Mouse (Mus musculus) layer of hippocampus, postnatal 25 days (tissue): Measurements from ENCODE around the gene Mutyh. TPM values are rescaled to one million over a fixed set of nuclear protein-coding genes. Genes with fewer than 3 reads are reported as not detected.
"Not testable (repeated sequence)": the region's sequence is repeated elsewhere in the genome, so short reads cannot be mapped to it uniquely, and the experiment has no call there.

ENCODE experiments used
- DNase-seq, 2 experiments: peaks; one replicate each; pipeline ENCODE4 v3.0.0; 2022; ENCODE audit warnings: mixed read lengths in 2 of 2, low spot score in 1 of 2; ENCODE audit errors: extremely low spot score in 1 of 2
- total RNA-seq, 2 experiments: library from RNA; stranded (reverse); gene quantifications; 2 replicates each; pipeline ENCODE4 v1.2.3; 2021

Mutyh gene
- total RNA-seq, 2 experiments from 2014 or later, result 3.1 to 5.4 TPM

DNA sequence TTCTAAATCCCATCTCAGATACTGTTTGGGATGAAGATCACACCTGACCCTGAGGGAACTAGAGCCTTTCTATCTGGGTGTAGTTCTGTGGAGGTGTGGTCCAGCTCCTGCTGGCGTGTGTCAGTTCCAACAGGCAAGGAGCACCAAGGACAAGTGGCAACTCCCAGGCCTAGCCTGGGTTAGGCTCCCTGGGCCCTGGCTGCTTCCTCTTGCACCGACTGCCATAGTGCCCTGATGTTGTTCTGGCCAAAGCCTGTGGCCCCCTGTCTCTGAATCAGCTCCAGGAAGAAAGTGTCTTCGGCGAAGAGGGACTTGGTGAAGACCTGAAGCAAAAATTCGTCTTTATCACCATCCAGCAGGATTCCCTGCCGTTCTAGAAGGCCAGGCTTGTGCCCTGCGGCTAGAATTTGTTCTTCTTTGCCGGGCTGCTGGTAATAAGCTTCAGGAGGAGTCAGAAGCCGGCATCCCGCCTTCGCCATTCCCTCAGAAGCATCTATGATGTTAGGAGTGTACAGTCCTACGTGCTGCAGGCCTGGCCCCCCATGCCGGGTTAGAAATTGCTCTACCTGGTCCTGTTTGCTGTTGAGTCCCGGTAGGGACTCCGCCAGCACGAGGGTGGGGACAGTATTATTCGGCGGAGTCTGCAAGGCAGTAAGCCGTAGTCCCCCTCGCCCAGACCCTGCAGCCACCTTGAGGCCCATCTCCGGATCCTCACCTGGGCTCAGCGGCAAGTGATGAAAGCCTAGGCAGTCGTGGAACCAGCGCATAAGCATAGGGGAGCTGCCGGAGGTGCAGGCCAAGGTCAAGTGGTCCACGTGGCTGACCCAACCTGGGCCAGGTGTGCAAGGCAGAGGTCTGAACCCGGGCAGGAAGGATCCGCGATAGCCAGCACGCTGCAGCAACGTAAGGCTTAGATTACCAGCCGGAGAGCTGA, 12.7 kb downstream of the Mutyh start:
- no peak for DNase-seq

DNA sequence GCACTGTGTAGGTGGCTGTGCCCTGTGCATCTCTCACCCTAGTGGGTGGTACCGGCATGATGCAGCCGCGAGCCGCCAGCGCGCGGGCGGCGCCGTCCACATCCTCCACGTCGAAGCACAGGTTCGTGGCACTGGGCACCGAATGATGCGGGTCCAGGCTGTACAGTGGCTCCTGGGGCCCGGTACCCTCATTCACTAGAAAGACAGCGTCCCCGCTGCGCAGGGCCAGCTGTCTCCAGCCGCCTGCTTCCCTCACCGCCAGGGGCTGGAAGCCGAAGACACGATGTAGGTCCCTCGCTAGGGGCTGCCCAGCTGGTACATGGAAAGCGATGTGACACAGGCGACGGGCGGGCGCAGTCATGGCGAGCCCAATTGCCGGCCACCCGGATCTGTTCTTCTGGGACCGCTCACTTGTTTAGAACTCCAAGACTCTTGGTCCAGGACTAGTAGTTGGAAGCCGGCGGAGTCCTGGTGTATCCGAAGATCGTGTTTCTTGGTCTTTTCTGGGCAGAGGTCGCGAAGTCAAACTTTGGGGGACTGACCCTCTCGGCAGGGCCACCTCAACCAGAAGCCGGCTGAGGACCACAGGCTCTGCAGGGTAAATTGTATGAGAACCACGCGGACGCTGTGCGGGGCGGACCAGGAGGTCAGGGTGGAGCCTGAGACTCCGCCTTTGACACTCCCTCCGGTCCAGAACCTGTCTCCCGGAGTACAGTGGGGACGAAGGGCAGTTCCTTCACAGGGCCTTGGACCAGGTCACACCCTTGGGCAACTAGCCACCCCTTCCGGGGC, 13.6 kb downstream of the Mutyh start:
- peak in 1 of 2 experiments; percentile 48 for DNase-seq

DNA sequence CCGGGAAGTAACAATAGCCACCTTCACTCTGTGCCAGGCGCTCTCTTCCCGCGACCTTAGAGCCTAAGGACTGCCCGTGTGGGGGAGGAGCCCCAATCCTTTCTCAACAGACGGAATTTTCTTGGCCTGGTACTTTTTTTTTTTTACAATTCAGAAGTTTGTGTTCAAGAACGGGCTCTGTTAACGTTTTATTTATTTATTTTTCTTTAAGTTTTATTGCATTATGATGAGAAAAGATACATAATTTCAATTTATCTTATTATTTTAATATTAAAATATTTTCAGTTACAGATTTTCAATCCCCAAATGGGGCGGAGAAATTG, 14.1 kb downstream of the Mutyh start, which contains the start of gene Hpdl:
Gene Hpdl (minus strand): TSS at position 14 of the 323 bp plus-strand sequence.
- no peak for DNase-seq

DNA sequence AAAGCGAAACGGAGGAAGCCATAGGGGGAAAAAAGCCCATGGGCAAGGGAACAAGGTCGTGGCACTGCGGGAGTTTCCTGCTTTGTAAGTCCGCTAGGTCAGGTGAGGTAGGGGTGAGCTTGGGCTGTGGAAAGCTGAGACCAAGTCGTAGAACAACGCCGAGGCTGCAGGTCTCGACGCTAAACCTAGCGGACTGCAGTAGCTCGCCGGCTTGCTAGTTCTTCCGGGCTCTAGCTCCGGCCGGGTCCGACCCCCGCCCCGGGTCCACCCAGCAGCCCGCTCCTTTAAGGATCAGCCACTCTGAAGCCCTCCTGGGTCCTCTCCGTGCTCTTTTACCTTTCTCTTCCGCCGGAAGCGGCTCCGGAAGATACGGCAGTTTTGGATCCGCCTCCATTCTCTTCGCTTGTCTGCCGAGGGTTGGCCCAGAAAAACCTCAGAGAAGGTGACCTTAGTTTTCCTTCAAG, 17.1 kb downstream of the Mutyh start:
- DNase-seq, result peak; percentile 50 to 59

DNA sequence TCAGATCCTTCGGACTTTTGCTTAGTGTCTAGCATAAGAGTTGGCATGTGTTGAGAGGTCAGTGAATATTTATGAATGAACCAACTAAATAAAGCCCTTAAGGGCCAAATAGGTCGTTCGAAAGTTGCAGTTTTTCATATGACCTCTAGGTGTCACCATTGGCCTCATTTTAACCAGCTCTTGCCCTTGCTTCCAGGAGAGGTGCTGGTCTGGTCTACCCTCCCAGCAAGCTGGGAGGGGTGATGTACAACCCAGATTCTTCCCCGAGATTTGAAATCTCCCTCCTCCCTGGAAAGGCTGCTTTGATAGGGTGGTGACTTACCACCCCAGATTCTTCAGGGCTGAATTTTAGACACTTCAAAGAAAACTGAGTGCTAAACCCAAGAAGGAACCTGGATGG, 20.3 kb downstream of the Mutyh start:
- no peak for DNase-seq

DNA sequence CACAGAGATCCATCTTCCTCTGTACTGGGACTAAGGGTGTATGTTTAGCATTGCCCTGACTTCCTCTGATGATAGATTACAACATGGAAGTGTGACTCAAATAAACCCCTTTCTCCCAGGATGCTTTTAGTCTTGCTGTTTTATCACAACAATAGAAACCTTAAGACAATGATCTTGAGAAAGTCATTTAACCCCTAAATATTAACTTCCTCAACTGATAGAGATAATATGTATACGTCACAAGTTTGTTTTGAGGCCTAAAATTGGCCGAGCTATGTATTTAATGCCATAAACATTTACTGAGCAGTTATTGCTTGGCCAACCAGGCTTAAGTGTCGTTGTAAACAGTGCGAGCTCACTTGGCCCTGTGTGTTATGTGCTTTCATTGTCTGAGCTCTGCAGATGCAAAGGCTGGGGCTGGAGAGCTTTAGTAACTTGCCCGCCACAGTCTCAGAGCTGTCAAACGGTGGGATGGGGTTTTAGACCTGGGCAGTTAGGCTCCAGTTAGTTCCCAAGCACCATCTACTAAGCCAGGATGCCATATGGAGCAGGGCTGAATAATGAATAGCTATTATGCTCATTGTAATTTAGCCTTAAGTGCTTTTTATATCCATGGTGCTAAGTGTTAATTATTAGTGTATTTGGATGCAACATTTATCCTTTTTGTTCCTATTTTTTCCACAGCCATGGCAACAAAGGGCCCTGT, 22.0 kb downstream of the Mutyh start:
- DNase-seq, result no peak

DNA sequence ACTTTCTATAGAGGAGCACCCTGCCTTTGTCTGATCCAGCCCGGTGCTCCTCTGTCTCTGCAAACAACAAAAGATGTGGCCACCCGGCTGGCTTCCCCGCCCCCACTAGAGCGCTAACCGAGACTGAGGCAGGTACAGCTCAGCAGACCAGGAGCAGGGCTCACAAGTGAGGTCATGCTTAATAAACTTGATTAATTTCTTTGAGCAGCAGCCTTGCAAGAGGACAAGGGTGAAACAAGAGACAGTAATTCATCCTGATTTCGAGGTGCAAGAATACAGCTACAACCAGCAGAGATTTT, 22.5 kb downstream of the Mutyh start:
- DNase-seq, result no peak

DNA sequence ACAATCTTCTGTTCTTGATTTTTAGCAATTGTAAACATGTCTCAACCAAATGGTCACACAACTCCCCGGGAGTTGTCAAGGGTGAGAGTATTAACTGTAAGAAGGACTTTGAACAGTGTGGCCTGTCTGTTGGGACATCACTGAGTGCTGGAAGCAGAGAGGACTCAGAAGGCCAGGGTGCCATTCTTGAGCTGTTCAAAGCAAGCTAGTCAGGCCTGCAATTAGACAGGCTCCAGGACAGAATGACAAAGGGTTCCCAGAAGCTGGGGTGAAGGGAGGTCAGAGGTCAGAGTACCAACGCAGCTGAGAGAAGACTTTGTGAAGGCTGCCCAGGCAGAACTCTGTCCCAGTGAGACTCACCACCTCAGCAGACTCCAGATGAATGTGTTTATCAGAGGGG, 31.5 kb downstream of the Mutyh start:
- no peak for DNase-seq

DNA sequence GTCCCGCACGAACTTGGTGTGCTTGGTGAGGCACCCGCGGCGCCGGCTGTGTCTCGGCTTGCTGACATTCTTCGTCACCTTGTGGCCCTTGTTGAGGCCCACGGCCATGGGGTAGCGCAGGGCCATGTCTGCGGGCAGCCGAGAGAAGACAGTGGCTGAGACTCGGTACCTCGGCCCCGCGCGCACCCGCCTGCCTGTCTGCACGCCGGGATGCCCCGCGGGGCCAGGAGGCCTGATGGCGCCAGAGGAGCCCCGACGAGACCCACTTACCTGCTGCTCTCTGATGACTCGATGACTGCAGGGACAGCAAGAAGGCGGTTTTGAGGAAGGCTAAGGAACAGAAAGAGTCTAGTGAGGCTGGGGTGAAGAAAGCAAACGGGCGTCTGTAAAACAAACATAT, 32.6 kb downstream of the Mutyh start:
- not testable (repeated sequence) for DNase-seq

DNA sequence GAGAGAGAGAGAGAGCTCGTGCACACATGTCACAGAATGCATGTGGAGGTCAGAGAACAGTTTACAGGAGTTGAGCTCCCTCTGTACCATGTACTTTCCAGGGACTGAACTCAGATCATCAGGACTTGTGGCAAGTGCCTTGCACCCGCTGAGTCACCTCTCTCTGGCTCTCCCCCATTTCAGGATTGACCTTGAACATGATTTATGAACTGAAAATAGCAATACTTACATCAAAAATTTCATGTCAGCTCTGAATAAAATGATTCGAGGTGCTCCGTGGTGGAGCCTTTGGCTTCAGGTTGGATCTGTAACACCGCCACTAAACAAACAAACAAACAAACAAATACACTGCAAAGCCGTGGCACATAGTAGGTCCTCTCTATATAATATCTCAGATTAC, 33.3 kb downstream of the Mutyh start:
- DNase-seq, result no peak

DNA sequence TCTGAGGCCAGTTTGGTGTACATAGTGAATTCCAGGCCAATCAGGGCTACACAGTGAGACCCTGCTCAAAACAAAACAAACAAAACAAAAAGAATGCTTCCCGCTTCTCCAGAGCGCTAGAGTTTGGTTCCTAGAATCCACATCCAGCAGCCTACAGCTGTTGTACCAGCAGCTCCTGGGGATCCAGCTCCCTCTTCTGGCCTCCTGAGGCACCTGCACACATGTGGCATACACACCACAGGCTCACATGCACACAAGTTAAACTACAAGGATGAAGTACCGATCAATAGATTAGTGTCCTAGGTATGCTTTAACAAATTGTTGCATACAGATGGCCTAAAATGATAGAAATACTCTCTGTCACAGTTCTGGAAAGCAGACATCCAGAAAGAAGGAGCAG, 36.8 kb downstream of the Mutyh start:
- DNase-seq, result no peak

DNA sequence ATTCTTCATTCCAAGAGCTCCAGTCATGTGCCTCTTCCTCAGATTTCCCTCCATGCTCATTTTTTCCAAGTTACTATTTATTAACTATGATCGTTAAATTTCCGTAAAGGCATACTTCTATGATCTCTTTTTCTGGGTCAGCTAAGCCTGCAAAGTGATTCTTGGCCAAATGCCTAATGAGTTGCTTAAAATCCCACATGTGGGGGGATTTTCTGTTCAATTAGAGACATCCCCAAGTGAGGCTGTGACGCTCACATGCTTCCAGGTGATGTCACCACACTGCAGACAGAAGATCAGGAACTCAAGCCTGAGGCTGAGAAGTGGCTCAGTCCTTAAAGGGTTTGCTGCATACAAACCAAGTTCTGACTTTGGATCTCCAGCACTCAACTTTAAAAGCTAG, 42.4 kb downstream of the Mutyh start:
- no peak for DNase-seq

DNA sequence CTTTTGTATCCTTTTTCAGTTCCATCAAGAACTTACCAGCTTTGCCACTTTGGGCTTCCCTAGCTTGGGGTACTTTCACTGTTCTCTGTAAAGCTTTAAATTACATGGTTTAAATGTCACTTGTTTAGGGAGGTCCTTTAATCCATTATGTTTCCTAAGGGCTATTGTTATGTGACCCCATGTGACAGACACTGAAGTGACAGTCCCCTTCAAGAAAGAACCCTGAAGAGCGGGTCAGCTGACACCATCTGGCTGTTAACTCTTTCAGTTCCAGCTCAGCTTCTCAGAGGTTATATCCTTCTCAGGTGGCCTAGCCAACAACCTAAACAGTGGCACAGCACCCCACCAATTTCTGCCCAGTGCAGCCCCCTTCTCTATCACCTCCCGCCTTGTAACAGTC, 46.8 kb downstream of the Mutyh start:
- DNase-seq, result no peak

DNA sequence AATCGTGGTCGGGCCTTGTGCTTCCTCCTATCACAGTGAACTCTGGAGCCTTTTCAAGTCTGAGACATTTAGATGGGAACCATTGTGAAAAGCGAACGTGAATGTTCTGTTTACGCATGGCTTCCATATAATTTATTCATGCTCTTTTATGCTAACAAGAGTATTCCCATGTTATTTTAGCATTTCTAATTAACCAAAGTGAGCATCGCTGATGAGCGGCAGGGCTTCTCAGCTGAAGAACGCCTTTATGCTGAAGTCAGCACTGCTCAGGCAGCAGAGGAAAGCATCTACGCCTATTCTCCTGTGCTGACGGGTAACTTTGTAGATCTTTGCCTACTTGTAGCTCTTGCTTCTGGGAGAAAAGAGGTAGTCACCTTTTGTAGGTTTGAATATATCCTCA, 49.7 kb downstream of the Mutyh start:
- no peak for DNase-seq

DNA sequence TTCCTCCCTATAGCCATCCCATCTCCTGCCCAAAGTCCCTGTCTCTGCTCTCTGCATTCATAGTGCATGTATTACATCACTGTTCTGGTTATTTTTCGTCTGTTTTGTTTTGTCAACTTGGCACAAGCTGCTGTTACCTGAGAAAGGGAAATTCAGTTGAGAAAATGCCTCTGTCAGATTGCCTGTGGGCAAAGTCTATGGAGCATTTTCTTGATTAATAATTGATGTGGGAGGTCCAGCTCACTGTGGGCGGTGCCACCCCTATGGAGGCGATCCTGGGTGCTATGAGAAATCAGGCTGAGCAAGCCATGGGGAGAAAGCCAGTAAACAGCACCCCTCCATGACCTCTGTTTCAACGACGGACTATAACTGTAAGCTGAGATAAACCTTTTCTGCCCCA, 52.2 kb downstream of the Mutyh start:
- DNase-seq, result no peak

DNA sequence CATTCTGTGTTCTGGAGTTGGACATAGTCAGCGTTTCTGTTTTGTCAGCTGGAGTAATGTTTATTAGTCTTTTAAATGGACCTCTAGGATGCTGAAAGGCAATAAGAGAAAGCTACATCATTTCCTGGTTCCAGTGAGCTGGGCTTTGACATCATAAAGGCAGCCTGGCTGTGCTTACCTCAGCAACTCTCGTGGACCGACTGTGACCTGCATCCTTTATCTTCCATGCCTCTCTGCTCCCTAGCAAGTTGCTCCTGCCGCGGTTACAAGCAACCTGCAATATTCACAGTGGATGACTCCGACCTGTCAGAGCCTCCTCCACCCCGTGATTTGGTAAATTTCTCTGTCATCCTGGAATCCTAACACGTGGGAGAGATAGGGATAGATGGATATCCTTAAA, 54.5 kb downstream of the Mutyh start:
- no peak for DNase-seq

Other genes with a start within 250 kb of the Mutyh start
- 1 to 10 TPM; 4.1 to 6.2 TPM for gene Ccdc17, start 211.1 kb upstream of the Mutyh start, total RNA-seq
- gene Nasp, start 179.8 kb upstream of the Mutyh start, total RNA-seq, result 10 to 100 TPM; 26.7 to 39.4 TPM
- 100 to 1,000 TPM; 392 to 438 TPM for gene Akr1a1, start 156.0 kb upstream of the Mutyh start, total RNA-seq
- gene Prdx1, start 122.2 kb upstream of the Mutyh start, total RNA-seq, result 100 to 1,000 TPM; 162 to 182 TPM
- gene Mmachc, start 99.3 kb upstream of the Mutyh start, total RNA-seq, result 10 to 100 TPM; 18.0 to 18.3 TPM
- 1 to 10 TPM; 3.0 to 4.3 TPM for gene Ccdc163, start 99.2 kb upstream of the Mutyh start, total RNA-seq
- gene Tesk2, start 86.8 kb upstream of the Mutyh start, total RNA-seq, result 1 to 10 TPM; 4.5 TPM
- gene Toe1, start 83 bp upstream of the Mutyh start, total RNA-seq, result 10 to 100 TPM; 12.0 to 13.1 TPM
- 1 to 10 TPM; 4.8 to 5.0 TPM for gene Hpdl, start 14.0 kb downstream of the Mutyh start, total RNA-seq
- gene Zswim5, start 69.7 kb downstream of the Mutyh start, total RNA-seq, result 10 to 100 TPM; 17.1 to 17.9 TPM
- gene Urod, start 186.7 kb downstream of the Mutyh start, total RNA-seq, result 10 to 100 TPM; 56.9 to 66.1 TPM
- 10 to 100 TPM; 41.5 to 49.4 TPM for gene Hectd3, start 187.6 kb downstream of the Mutyh start, total RNA-seq
- 10 to 100 TPM; 20.6 to 21.2 TPM for gene Eif2b3, start 211.7 kb downstream of the Mutyh start, total RNA-seq